Mouse (Mus musculus) gastrocnemius, adult 2 months (tissue): ENCODE data around the gene Clec5a. TPM values are rescaled to one million over a fixed set of nuclear protein-coding genes. Genes with fewer than 3 reads are reported as not detected.

ENCODE experiments used
- DNase-seq: peaks from one replicate; pipeline ENCODE4 v3.0.0; 2022
- H3K27ac ChIP-seq: fragments of 200-600 bp; 2 replicates; pipeline ENCODE4 v1.8.1; 2022; ENCODE audit warnings: mild to moderate bottlenecking
- H3K4me3 ChIP-seq: fragments of 200-600 bp; 2 replicates; pipeline ENCODE4 v1.8.1; 2022; ENCODE audit warnings: mild to moderate bottlenecking, moderate library complexity
- CTCF ChIP-seq: fragments of 200-600 bp; IDR thresholded peaks from 2 replicates; pipeline ENCODE4 v1.8.1; 2022; ENCODE audit warnings: antibody characterized with exemption, mild to moderate bottlenecking, moderate library complexity
- intact Hi-C: fragments of 180-260 bp; cut with DNase I; formaldehyde crosslinking; loops from one replicate; pipeline ENCODE4 v1.15.1; 2025
- total RNA-seq, 2 experiments: library from RNA; stranded (reverse); gene quantifications; 2 replicates each; pipeline ENCODE4 v1.2.3; 2021

Clec5a gene
- total RNA-seq, 2 experiments from 2014 or later: 0.13 to 0.17 TPM

DNA sequence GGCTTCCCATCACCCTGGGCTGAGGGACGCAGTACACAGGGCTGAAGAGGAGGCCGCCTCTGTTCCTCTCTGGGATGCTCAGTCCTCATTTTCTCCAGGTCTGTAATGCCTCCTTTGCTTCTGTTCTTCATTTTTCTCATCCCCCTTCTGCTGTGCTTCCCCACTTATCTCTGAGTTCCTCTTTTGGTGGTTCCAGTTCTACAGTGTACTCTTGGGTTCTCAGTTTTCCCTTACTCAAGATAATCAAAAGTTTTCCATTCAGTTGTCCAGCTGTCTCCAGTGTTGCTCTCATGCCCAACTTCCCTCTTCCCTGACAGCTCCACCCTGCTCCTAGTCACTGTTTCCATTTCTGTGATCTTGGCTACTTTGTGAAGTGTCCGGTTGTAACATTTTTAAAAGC is 12.0 kb downstream of the Clec5a start:
- Histone ChIP-seq H3K27ac (no peak overlapping the region), H3K4me3 (no peak overlapping the region)
- no peak for TF ChIP-seq CTCF
- intact Hi-C loops: no loop called here
- no peak for DNase-seq

DNA sequence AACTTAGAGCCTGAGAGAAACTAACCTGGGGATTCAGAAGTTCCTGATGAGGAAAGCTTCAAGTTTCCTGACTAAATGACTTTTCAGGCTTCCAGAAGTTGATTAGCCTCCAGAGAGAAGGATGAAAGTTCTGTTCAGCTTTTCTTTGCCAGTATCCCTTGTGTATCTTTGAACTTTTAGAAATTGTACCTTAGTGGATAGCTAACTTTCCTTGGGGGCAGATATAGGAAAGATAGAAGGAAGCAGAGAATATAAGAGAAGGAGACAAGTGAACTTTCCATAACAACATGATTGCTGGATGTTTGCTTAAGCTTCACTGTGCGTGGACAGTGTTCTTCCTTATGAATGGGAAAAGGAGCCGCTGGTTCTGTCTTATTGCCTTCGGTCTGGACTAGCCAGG is 16.4 kb downstream of the Clec5a start, which contains the start of gene Olfr460:
TSS of gene Olfr460 (plus strand) at position 301 of the 400 bp plus-strand sequence.
- TF ChIP-seq CTCF: no peak
- Histone ChIP-seq H3K27ac (no peak within 1 kb of the TSS), H3K4me3 (no peak within 1 kb of the TSS)
- intact Hi-C loops: no loop called here
- DNase-seq: no peak

DNA sequence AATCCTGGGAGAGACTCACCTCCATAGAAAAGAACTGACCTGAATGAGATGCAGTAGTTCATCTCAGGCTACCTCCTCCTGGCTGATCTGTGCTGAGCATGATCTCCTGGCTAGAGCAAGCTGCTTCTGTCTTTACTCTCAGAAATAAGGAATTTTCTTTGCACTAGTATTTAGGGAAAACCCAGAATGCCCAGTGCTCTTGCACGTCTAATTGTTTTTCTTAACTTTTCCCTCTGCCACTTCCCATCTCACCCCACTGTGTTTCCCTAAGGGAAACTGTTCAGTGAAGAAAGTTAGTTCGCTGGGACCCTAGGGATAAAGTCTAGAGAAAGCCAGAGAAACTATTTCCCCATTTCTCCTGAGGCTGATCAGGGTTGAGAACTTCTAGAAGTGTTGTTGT is 30.7 kb downstream of the Clec5a start, which contains the start of gene Olfr461:
TSS of gene Olfr461 (minus strand) at position 101 of the 400 bp plus-strand sequence.
- H3K4me3 ChIP-seq: no peak within 1 kb of the TSS
- TF ChIP-seq CTCF: no peak
- intact Hi-C loops: no loop called here
- H3K27ac ChIP-seq: no peak within 1 kb of the TSS
- DNase-seq: no peak

DNA sequence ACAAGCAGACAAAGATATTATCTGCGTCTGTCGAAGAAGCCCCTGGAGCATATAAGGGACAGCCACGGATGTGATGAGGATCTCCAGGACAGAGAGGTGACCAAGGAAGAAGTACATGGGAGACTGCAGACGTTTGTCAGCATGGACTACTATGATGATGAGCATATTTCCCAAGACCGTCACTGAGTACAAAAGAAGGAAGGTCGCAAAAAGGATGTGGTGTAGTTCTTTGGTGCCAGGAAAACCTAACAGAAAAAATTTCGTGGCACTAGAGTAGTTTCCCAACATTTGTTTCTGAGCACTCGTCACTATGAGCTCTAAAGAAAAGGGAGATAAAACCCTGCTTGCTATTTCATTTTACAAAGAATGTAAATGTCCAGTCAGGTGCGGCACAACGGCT is 40.9 kb downstream of the Clec5a start:
- Histone ChIP-seq H3K4me3 (no peak overlapping the region), H3K27ac (no peak overlapping the region)
- no peak for DNase-seq
- intact Hi-C loops: no loop called here
- TF ChIP-seq CTCF: no peak

Other genes starting within 250 kb of the Clec5a start
- 1 to 10 TPM in 1 of 2 experiments, under 1 TPM in 1; 0.98 to 1.2 TPM for gene E330009J07Rik, start 149.7 kb downstream of the Clec5a start, total RNA-seq
- gene Wee2, start 146.7 kb downstream of the Clec5a start, total RNA-seq: not detected
- 10 to 100 TPM; 24.7 to 29.6 TPM for gene Ssbp1, start 114.5 kb downstream of the Clec5a start, total RNA-seq
- gene Tas2r137, start 94.6 kb downstream of the Clec5a start, total RNA-seq: not detected
- not detected for gene Tas2r108, start 92.3 kb downstream of the Clec5a start, total RNA-seq
- not detected for gene Prss37, start 66.3 kb downstream of the Clec5a start, total RNA-seq
- gene Olfr461, start 30.8 kb downstream of the Clec5a start, total RNA-seq: not detected
- not detected for gene Olfr460, start 16.3 kb downstream of the Clec5a start, total RNA-seq
- gene Tas2r138, start 27.5 kb upstream of the Clec5a start, total RNA-seq: not detected
- 1 to 10 TPM in 1 of 2 experiments, not detected in 1; 1.1 TPM for gene Mgam, start 43.0 kb upstream of the Clec5a start, total RNA-seq